Mouse (Mus musculus) E14TG2a.4 (cell line): ENCODE measurements around the gene Tph2.

Source experiments
- CTCF ChIP-seq: conservative IDR thresholded peaks from 2 replicates; pipeline ENCODE4 v1.5.1; 2014; ENCODE audit warnings: low read length
- NANOG ChIP-seq: IDR thresholded peaks from 2 replicates; pipeline ENCODE4 v1.6.1; 2014; ENCODE audit warnings: borderline replicate concordance, low read length, mixed read lengths
- POU5F1 ChIP-seq: IDR thresholded peaks from 2 replicates; pipeline ENCODE4 v1.6.1; 2014; ENCODE audit warnings: low read length, borderline replicate concordance

GRCm38 (mm10) chr10:115125027-115125426, 59.8 kb downstream of the Tph2 start:
- TF ChIP-seq CTCF (no peak), NANOG (no peak), POU5F1 (no peak)
